Mouse (Mus musculus): ENCODE data around the gene Csnk2b.

- TF ChIP-seq FLI1 (IDR thresholded peaks at IDR 0.05; ENCODE audit: low read length) (no peak), GATA1 (IDR thresholded peaks at IDR 0.05; ENCODE audit: borderline replicate concordance, low read length) (0 out of 3 replicates have a peak, but pooled peaks have one; percentile 10)
These were observed 36.5 kb downstream of the Csnk2b start, which contains the start of gene Ly6g6f for GRCm38 (mm10) chr17:35085208-35085865.

Measured in megakaryocyte, embryonic 14.5 days (primary cell).